Mouse (Mus musculus): Measurements from ENCODE around the gene Lypd5.

DNA sequence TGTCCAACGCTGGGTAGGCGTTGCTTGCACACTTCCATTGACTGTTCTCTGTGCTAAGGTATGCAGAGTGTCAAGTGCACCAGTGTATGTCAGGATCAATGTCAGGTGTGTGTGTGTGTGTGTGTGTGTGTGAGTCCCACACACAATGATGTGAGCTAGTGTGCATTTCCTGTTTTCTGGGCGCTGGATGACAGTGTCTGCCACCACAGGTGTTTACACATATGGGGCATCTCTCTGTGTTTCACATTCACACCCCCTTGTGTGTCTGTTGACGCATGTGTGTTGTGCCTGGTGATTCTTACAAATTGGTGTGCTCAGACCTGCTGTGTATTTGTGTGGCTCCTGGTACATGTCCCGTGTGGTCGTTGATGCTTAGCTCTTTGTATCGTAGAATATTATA is 19.9 kb downstream of the Lypd5 start:
- no peak for TF ChIP-seq POLR2A (IDR thresholded peaks at IDR 0.05; ENCODE audit: low read depth, low read length)
- no peak for TF ChIP-seq CTCF (conservative IDR thresholded peaks at IDR 0.05; ENCODE audit: insufficient read depth, insufficient read length, low read depth, low read length)

All from kidney, adult 2 months (tissue).